Mouse (Mus musculus): ENCODE results near the gene Ubp1. TPM values are rescaled to one million over a fixed set of nuclear protein-coding genes. Genes with fewer than 3 reads are reported as not detected.

Ubp1 gene
- total and polyA plus RNA-seq, 2 experiments from 2014 or later: 11.1 to 46.9 TPM

- H3K4me2 ChIP-seq (ENCODE audit: low read depth, low read length): peak overlapping the region; percentile 57
- H3K4me3 ChIP-seq (ENCODE audit: low read depth, low read length): no peak overlapping the region; the same call in 1 of the 2 replicates
- H3K27ac ChIP-seq (ENCODE audit: low read depth): no peak overlapping the region
- DNase-seq (ENCODE audit: low spot score) (peak; percentile 77), ATAC-seq (ENCODE audit: insufficient read depth, low read depth) (peak; percentile 53; the same call in 1 of the 2 replicates)
- no peaks in the 10 kb centered on the region for H3K36me3 ChIP-seq (replicated peaks; ENCODE audit: control insufficient read depth, insufficient read depth, low read length)
- no peak overlapping the region for H3K9ac ChIP-seq (replicated peaks; ENCODE audit: low read depth, low read length)
- TF ChIP-seq EP300 (IDR thresholded peaks at IDR 0.05; ENCODE audit: low read depth) (no peak), CTCF (IDR thresholded peaks at IDR 0.05; ENCODE audit: low read depth) (peak; percentile 81)
- H3K9me3 ChIP-seq (replicated peaks; ENCODE audit: control insufficient read depth, low read length): no peaks in the 10 kb centered on the region
- H3K27me3 ChIP-seq (ENCODE audit: control insufficient read depth, insufficient read depth, low read length): peaks cover 3% of the 10 kb centered on the region; the same call in 1 of the 2 replicates
- H3K4me1 ChIP-seq (ENCODE audit: control insufficient read depth, insufficient read depth): no peaks in the 10 kb centered on the region
- WGBS: 20% methylated on average over 18 of the region's 18 CpGs
Measured at GRCm38 (mm10) chr9:113990547-113991248, 60.0 kb downstream of the Ubp1 start.

DNA sequence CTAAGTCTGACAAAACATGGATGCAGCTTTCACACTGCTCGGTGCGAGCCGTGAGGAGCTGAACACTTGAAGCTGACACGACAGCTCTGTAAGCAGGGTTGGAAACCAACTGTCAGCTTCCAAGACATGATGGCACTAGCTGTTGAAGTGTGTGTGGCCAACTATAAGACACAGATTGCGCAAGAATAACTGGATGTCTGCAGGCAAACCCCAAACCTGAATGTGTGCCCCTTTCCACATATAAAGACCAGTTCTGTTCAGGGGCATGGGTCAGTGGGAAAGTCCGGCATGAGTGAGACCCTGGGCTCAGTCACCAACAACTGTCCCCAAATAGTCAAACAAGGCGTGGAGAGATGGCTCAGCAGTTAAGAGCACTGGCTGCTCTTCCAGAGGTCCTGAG, 62.1 kb downstream of the Ubp1 start:
- Histone ChIP-seq H3K27me3 (ENCODE audit: control insufficient read depth, insufficient read depth, low read length) (peaks cover 3% of the 10 kb centered on the region; the same call in 1 of the 2 replicates), H3K36me3 (replicated peaks; ENCODE audit: control insufficient read depth, insufficient read depth, low read length) (no peaks in the 10 kb centered on the region), H3K4me3 (ENCODE audit: low read depth, low read length) (no peak overlapping the region), H3K9me3 (replicated peaks; ENCODE audit: control insufficient read depth, low read length) (no peaks in the 10 kb centered on the region), H3K4me2 (ENCODE audit: low read depth, low read length) (no peak overlapping the region), H3K4me1 (ENCODE audit: control insufficient read depth, insufficient read depth) (no peaks in the 10 kb centered on the region), H3K27ac (ENCODE audit: low read depth) (no peak overlapping the region), H3K9ac (replicated peaks; ENCODE audit: low read depth, low read length) (no peak overlapping the region)
- WGBS: 79% methylated on average over 7 of the region's 7 CpGs
- no peak for DNase-seq (ENCODE audit: low spot score)
- no peak for ATAC-seq (ENCODE audit: insufficient read depth, low read depth)
- TF ChIP-seq CTCF (IDR thresholded peaks at IDR 0.05; ENCODE audit: low read depth): no peak
- no peak for TF ChIP-seq EP300 (IDR thresholded peaks at IDR 0.05; ENCODE audit: low read depth)

GRCm38 (mm10) chr9:113998311-113998710, 67.6 kb downstream of the Ubp1 start:
- WGBS: 57% methylated on average over 2 of the region's 2 CpGs
- no peaks in the 10 kb centered on the region for H3K27me3 ChIP-seq (ENCODE audit: control insufficient read depth, insufficient read depth, low read length)
- H3K27ac ChIP-seq (ENCODE audit: low read depth): no peak overlapping the region
- H3K4me2 ChIP-seq (ENCODE audit: low read depth, low read length): no peak overlapping the region
- H3K9me3 ChIP-seq (replicated peaks; ENCODE audit: control insufficient read depth, low read length): no peaks in the 10 kb centered on the region
- DNase-seq (ENCODE audit: low spot score) (no peak), ATAC-seq (ENCODE audit: insufficient read depth, low read depth) (no peak)
- H3K36me3 ChIP-seq (replicated peaks; ENCODE audit: control insufficient read depth, insufficient read depth, low read length): no peaks in the 10 kb centered on the region
- H3K4me3 ChIP-seq (ENCODE audit: low read depth, low read length): no peak overlapping the region
- TF ChIP-seq CTCF (IDR thresholded peaks at IDR 0.05; ENCODE audit: low read depth) (no peak), EP300 (IDR thresholded peaks at IDR 0.05; ENCODE audit: low read depth) (no peak)
- H3K4me1 ChIP-seq (ENCODE audit: control insufficient read depth, insufficient read depth): no peaks in the 10 kb centered on the region
- H3K9ac ChIP-seq (replicated peaks; ENCODE audit: low read depth, low read length): no peak overlapping the region

- Histone ChIP-seq H3K27me3 (ENCODE audit: control insufficient read depth, insufficient read depth, low read length) (no peaks in the 10 kb centered on the region), H3K9ac (replicated peaks; ENCODE audit: low read depth, low read length) (no peak overlapping the region), H3K36me3 (replicated peaks; ENCODE audit: control insufficient read depth, insufficient read depth, low read length) (no peaks in the 10 kb centered on the region), H3K4me3 (ENCODE audit: low read depth, low read length) (no peak overlapping the region), H3K4me2 (ENCODE audit: low read depth, low read length) (no peak overlapping the region), H3K4me1 (ENCODE audit: control insufficient read depth, insufficient read depth) (no peaks in the 10 kb centered on the region), H3K27ac (ENCODE audit: low read depth) (no peak overlapping the region), H3K9me3 (replicated peaks; ENCODE audit: control insufficient read depth, low read length) (no peaks in the 10 kb centered on the region)
- DNase-seq (ENCODE audit: low spot score): no peak
- TF ChIP-seq EP300 (IDR thresholded peaks at IDR 0.05; ENCODE audit: low read depth): no peak
- TF ChIP-seq CTCF (IDR thresholded peaks at IDR 0.05; ENCODE audit: low read depth): no peak
- WGBS: 61% methylated on average over 9 of the region's 9 CpGs
- no peak for ATAC-seq (ENCODE audit: insufficient read depth, low read depth)
Measured at GRCm38 (mm10) chr9:114006801-114007200, 76.1 kb downstream of the Ubp1 start.

- no peak for ATAC-seq (ENCODE audit: insufficient read depth, low read depth)
- Histone ChIP-seq H3K27me3 (ENCODE audit: control insufficient read depth, insufficient read depth, low read length) (no peaks in the 10 kb centered on the region), H3K36me3 (replicated peaks; ENCODE audit: control insufficient read depth, insufficient read depth, low read length) (no peaks in the 10 kb centered on the region), H3K4me1 (ENCODE audit: control insufficient read depth, insufficient read depth) (no peaks in the 10 kb centered on the region), H3K4me3 (ENCODE audit: low read depth, low read length) (no peak overlapping the region), H3K27ac (ENCODE audit: low read depth) (no peak overlapping the region), H3K4me2 (ENCODE audit: low read depth, low read length) (no peak overlapping the region), H3K9me3 (replicated peaks; ENCODE audit: control insufficient read depth, low read length) (no peaks in the 10 kb centered on the region), H3K9ac (replicated peaks; ENCODE audit: low read depth, low read length) (no peak overlapping the region)
- 91% methylated on average over 9 of the region's 9 CpGs for WGBS
- DNase-seq (ENCODE audit: low spot score): no peak
- TF ChIP-seq CTCF (IDR thresholded peaks at IDR 0.05; ENCODE audit: low read depth) (no peak), EP300 (IDR thresholded peaks at IDR 0.05; ENCODE audit: low read depth) (no peak)
Measured at GRCm38 (mm10) chr9:114007850-114008350, 77.2 kb downstream of the Ubp1 start.
